Mouse (Mus musculus) 416B (cell line): ENCODE measurements around the gene Mylk2.

ENCODE experiments used
- DNase-seq: peaks from one replicate; pipeline ENCODE4 v3.0.0; 2011; ENCODE audit warnings: low read depth

The Mylk2 gene

GRCm38 (mm10) chr2:152914310-152915120 lies 3.4 kb downstream of the Mylk2 start:
- DNase-seq: peak; percentile 91

- no peak for DNase-seq
Measured at GRCm38 (mm10) chr2:152915453-152915852, 4.3 kb downstream of the Mylk2 start.

- DNase-seq: no peak
Measured at GRCm38 (mm10) chr2:152916111-152916510, 5.0 kb downstream of the Mylk2 start.

- DNase-seq: no peak
Measured at GRCm38 (mm10) chr2:152917671-152918070, 6.5 kb downstream of the Mylk2 start.

- no peak for DNase-seq
Measured at GRCm38 (mm10) chr2:152922376-152922775, 11.2 kb downstream of the Mylk2 start.

GRCm38 (mm10) chr2:152923621-152924020 lies 12.5 kb downstream of the Mylk2 start:
- DNase-seq: no peak

- DNase-seq: no peak
Measured at GRCm38 (mm10) chr2:152924128-152924527, 13.0 kb downstream of the Mylk2 start.

- DNase-seq: peak; percentile 87
Measured at GRCm38 (mm10) chr2:152924543-152924942, 13.4 kb downstream of the Mylk2 start.

- DNase-seq: peak; percentile 97
Measured at GRCm38 (mm10) chr2:152925189-152925872, 14.2 kb downstream of the Mylk2 start.

- DNase-seq: peak; percentile 88
Measured at GRCm38 (mm10) chr2:152926896-152927295, 15.7 kb downstream of the Mylk2 start.

- DNase-seq: peak; percentile 97
Measured at GRCm38 (mm10) chr2:152927371-152927770, 16.2 kb downstream of the Mylk2 start.

GRCm38 (mm10) chr2:152928219-152928987 lies 17.3 kb downstream of the Mylk2 start:
- DNase-seq: no peak

GRCm38 (mm10) chr2:152928988-152929370 lies 17.8 kb downstream of the Mylk2 start:
- no peak for DNase-seq

GRCm38 (mm10) chr2:152930276-152930675 lies 19.1 kb downstream of the Mylk2 start:
- no peak for DNase-seq

- peak; percentile 60 for DNase-seq
Measured at GRCm38 (mm10) chr2:152931456-152932160, 20.5 kb downstream of the Mylk2 start.

- DNase-seq: peak; percentile 96
Measured at GRCm38 (mm10) chr2:152933048-152933447, 21.9 kb downstream of the Mylk2 start, which contains the start of gene Foxs1. Gene Foxs1 (minus strand): TSS chr2:152933208.

GRCm38 (mm10) chr2:152933614-152934013 lies 22.5 kb downstream of the Mylk2 start:
- peak; percentile 93 for DNase-seq

- peak; percentile 80 for DNase-seq
Measured at GRCm38 (mm10) chr2:152939846-152940245, 28.7 kb downstream of the Mylk2 start.

- no peak for DNase-seq
Measured at GRCm38 (mm10) chr2:152941106-152941505, 30.0 kb downstream of the Mylk2 start.

GRCm38 (mm10) chr2:152941776-152942175 lies 30.6 kb downstream of the Mylk2 start:
- DNase-seq: no peak

GRCm38 (mm10) chr2:152942898-152943515 lies 31.9 kb downstream of the Mylk2 start:
- no peak for DNase-seq
